Mouse (Mus musculus) cerebellum, postnatal 4 days (tissue): ENCODE measurements around the gene Hist1h2ao.
"Not testable (repeated sequence)": the region's sequence is repeated elsewhere in the genome, so short reads cannot be mapped to it uniquely, and the experiment has no call there.

Experiments
- DNase-seq, 2 experiments: peaks; one replicate each; pipeline ENCODE4 v3.0.0; 2022; ENCODE audit warnings: low spot score in 2 of 2, mixed read lengths in 1 of 2

The Hist1h2ao gene

GRCm38 (mm10) chr13:21810073-21810472, at the start of gene Hist1h2ao, which contains the start of gene Hist1h2bq:
Gene Hist1h2ao (plus strand): TSS chr13:21810465.
Gene Hist1h2bq (minus strand): TSS chr13:21810197.
- not testable (repeated sequence) for DNase-seq

DNA sequence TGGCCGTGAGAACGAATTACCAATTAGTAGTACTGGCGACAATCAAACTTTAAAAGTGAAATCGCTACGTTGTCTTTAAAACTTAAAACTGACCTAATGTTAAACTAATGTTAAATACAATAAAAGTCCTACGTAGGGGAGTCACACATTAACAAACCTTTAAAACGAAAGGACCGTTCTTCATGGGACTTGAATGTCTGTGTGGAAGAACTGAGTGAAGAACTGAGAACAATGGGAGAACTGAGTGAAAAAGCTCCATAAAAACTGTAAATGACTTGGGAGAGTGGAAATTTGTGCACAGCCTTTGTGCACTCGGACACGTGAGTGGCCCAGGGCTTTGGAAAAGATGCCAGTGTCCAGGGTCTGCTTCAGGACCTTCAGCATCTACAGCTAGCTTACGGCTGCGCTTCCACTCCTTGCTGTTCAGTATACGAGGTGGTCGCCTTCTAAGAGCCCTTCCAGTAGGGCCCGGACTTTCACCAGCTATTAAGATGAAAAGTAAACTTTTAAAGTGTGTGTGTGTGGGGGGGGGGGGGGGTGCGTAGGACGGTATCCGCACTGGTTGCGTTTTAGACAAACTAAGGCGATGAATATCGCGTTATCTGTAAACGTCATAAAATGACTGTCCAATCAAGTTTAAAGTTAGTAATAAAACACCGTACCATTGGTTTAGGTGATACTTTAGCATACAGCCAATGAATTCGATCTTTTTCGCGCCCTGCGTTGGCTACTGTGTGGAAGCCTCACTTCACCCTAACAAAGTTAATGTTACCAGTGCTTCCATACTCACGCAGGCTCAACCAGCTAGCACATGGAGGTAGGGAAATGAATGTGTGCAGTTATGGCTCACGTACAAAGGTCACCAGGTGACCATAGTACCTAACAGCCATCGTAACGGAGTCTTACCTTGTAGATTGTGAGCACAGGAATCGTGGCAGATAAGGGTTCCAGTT, 31.2 kb upstream of the Hist1h2ao start:
- DNase-seq, result peak; percentile 28 to 56

DNA sequence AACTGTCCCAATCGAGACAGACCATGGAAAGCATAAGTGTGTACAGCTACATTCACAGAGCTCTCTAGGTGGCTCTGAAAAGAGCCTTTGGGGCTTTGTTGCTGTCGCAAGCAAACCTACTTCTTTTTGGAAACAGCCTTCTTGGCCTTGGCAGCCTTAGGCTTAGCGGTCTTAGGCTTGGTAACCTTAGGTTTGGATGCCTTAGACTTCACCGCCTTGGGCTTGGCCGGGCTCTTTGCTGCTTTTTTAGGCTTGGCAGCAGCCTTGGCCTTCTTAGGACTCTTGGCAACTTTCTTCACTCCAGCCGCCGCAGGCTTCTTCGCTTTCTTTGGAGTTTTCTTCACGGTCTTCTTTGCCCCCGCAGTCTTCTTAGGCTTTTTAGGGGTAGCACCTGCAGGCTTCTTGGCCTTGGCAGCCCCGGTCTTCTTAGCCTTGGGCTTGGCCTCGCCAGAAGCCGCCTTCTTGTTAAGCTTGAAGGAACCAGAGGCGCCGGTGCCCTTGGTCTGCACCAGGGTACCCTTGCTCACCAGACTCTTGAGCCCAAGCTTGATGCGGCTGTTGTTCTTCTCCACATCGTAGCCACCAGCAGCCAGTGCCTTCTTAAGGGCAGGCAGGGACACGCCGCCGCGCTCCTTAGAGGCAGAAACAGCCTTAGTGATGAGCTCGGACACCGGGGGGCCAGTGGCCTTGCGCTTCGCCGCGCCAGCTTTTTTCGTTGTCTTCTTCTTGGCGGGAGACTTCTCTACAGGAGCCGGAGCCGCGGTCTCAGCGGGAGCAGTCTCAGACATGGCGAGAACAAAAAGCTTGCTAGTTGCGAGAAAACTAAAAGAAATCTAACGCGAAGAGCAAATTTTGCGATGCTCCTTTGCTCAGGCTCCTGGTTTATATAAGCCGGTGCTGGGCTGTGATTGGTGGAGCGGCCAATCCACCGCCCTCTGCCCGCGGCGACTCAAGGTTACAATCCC, 30.2 kb upstream of the Hist1h2ao start, which contains the start of gene Hist1h1b:
Gene Hist1h1b, minus strand, starts transcription at position 859 of the 965 bp plus-strand sequence.
- peak; percentile 24 to 49 for DNase-seq

DNA sequence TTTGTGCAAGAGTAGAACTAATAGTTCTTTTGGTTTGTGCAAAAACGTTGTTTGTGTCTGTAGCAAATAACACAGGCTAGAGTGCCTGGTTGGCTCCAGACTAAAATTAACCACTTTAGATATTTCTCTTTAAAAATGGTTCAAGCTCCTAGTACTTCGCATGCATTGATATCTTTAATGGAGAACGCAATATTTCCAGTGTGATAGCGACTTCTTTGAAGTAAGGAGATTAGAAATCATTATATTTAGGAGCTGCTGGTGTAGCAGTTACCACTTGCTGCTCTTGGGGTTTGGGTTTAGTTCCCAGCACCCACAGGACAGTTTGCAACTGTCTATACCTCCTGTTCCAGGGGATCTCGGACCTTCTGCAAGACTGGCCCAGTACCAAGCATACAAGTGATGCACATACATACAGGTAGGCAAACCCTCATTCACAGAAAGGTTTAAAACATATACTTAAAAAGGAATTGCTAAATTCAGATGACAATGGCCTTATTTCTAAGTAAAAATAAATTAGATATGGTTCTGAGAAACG, 29.2 kb upstream of the Hist1h2ao start:
- DNase-seq, result no peak

DNA sequence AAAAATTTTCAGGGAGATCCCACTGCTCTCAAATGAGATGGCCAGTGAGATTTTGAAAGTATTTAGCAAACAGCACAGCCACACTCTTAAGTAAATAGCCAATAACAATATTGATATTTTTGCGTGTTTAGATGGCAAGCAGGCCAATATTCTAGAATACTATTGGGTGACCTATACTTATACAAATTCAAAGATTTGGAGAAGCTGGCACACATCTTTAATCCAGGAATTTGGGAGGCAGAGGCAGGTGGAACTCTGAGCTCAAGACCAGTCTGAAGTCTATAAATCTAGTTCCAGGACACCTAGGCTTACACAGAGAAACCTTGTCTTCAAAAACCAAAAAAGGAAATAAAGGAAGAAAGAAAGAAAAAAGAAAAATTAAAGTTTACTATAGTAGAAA, 28.6 kb upstream of the Hist1h2ao start:
- DNase-seq, result no peak

- peak in 1 of 2 experiments; percentile 15 for DNase-seq
Observed at GRCm38 (mm10) chr13:21782361-21783254, 27.7 kb upstream of the Hist1h2ao start.

DNA sequence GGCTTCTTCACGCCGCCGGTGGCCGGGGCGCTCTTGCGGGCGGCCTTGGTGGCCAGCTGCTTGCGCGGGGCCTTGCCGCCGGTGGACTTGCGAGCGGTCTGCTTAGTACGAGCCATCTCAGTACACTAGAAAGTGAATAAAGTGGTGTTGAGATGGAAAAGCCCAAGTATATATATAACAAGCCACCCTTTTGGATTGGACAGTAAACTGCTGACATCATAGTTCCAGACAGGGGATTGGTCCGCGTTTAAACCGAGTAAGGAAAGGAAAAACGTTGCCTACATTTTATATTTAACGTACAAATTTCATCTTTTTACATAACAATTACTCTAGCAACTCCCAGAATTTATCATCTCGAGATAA, 27.0 kb upstream of the Hist1h2ao start, which contains the start of gene Hist1h3i:
Gene Hist1h3i, minus strand, starts transcription at position 116 of the 363 bp plus-strand sequence.
- peak in 1 of 2 experiments; percentile 42 for DNase-seq

DNA sequence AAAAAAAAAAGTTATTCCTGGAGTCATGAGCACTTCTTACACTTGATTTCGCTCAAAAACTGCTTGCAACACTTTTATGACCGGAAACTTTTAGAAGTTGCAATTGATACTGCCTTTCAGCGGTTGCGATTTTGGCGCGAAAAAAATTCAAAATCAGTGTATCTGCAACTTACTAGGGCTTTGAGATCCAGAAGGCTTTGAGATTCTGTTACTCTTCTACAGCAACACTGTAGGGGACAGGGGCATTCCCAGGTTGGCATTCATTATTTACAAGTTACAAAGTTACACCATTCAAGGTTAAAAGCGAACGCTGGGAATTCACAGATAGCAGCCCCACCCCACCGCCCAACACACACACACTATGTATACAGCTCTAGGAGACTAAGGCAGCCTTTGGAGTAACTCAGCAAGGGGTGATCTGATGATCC, 26.5 kb upstream of the Hist1h2ao start:
- peak in 1 of 2 experiments; percentile 9 for DNase-seq

DNA sequence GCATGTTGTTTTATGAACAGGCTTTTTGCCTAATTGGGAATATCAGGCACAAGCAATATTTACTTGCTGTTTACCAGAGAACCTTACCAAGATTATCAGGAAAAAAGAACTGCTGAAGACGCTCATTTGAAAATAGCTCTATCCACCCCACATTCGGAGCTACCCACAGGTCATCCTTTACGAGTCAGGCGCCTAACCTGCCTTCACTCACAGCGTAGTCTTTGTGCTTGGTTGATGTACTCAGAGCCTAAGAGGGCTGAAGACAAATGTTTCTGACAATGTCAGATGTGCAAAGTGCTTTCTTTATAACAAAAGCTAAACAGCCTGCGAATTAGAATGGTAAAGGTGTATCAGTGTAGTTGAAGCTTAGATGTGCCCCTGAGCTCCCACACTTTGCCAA, 26.0 kb upstream of the Hist1h2ao start:
- DNase-seq, result no peak

- DNase-seq, result no peak
Observed at GRCm38 (mm10) chr13:21786189-21786898, 23.9 kb upstream of the Hist1h2ao start.

GRCm38 (mm10) chr13:21786899-21787629, 23.2 kb upstream of the Hist1h2ao start, which contains the start of the genes Hist1h2an and Hist1h2bp:
Gene Hist1h2an (minus strand): TSS chr13:21787218.
Gene Hist1h2bp (plus strand): TSS chr13:21787461.
- DNase-seq, result peak; percentile 34 to 84

DNA sequence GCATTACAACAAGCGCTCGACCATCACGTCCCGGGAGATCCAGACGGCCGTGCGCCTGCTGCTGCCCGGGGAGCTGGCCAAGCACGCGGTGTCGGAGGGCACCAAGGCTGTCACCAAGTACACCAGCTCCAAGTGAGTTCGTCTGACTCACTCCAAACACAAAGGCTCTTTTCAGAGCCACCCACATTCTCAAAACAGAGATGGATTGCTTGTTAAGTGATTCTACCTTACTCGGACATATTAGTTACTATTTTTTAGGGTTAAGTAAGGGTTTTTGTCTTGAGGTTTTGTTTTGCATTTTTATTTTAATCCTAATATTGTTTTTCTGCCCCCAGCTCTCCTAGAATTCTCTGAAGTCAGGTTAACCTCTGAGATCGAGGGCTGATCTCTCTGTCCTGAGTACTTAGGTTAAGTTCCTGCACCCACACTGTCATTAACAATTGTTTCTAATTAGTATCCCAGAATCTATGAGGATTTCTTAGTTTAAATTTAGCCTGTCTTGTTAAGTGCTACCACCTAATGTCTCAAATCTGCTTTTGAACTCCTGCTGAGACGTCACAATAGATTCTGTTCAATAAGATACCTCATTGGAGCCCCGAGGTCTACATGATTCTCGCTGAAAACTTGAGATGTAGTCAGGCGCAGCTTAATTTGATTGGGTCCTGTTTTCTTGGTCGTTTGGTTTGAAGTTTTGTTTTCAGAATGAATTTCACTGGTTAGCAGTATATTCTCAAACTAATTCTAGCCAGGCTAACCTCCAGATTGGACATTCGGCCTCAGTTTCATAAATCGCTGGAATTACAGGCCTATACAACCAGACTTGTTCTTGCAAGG, 22.3 kb upstream of the Hist1h2ao start:
- DNase-seq, result no peak

- no peak for DNase-seq
Observed at GRCm38 (mm10) chr13:21789925-21790324, 20.3 kb upstream of the Hist1h2ao start.

DNA sequence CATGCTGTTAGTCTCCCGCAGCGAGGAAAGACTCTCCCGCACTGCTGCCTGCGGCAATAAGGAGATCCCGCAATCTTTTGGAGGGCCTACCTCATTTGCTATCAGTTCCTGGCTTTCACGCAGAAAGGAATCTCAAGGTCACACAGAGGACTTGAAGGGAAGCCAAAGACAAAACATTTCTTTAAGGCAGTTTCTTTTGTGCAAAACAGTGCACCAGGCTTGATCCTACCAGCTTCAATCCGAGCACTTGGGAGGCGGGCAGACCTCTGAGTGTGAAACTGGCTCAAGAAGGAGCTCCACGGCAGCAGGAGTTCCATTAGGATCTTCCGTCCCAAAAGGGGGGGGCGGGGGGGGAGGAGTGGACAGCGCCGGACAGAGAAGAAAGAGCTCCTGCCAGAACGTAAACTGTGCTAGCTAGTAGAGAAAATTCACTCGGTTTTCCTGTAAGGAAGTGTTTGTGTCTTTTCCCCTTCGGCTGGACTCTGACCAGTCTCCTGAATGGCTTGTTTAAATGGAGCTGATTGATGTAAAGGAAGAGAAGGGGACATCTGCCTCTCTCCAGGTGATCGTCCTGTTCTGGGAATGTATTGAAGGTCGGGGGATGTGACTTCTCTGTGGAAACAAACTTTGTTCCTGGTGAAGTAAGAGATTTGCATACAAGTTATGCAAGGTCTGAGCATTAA, 19.5 kb upstream of the Hist1h2ao start:
- no peak for DNase-seq

- no peak for DNase-seq
Observed at GRCm38 (mm10) chr13:21795584-21795983, 14.7 kb upstream of the Hist1h2ao start.

DNA sequence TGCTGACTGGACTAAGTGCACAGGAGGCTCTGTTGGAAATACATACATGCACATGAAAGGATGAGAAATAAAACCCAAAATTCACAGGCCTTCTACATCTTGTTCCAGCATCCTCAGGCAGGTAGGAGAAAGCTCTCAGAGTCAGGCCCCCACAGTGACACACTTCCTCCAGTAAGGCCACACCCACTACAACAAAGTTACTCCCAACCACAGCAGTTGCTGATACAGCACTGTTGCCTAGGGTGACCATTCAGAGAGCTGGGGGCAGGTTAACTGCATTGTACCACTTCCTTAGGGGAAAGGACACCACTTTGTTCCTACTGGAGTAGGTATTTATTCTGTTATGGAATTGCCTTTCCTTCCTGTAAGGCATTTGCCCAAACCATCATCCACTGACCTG, 13.1 kb upstream of the Hist1h2ao start:
- not testable (repeated sequence) for DNase-seq

DNA sequence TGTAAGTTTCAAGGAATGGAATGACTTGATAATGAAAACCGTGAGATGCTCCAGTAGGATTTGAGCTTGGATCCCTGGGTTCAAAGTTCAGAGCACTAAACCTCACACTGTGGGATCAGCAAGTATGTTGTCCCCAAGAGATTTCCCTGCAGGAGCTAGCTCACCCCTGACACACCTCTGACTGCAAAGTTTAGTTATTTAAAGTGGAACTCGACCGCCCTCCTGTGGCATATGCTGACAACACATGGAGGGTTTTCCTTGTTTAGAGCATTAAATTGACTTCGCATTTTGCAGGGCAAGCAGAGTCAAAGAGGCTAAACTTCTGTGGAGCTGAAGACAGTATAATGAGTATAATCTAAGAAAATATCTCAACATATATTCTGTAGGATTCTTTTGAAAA, 7.2 kb upstream of the Hist1h2ao start:
- DNase-seq, result not testable (repeated sequence)
